Mouse (Mus musculus): ENCODE measurements around the gene Rab8b.

- TF ChIP-seq CTCF (IDR thresholded peaks at IDR 0.05; ENCODE audit: low read depth, low read length) (no peak), GATA1 (IDR thresholded peaks at IDR 0.05; ENCODE audit: borderline replicate concordance, low read length) (no peak), TAL1 (conservative IDR thresholded peaks at IDR 0.05; ENCODE audit: low read depth, low read length) (no peak)
These were observed 26.5 kb upstream of the Rab8b start, which contains the start of gene Rps27l for GRCm38 (mm10) chr9:66945647-66946641.

Measured in G1E (cell line).